Mouse (Mus musculus) limb, embryonic 12.5 days (tissue): ENCODE data around the gene Fam19a5. TPM values are rescaled to one million over a fixed set of nuclear protein-coding genes. Genes with fewer than 3 reads are reported as not detected.

ENCODE experiments used
- ATAC-seq: fragments of 200-750 bp; cut with Nextera tagmentation; 2 replicates; pipeline ENCODE4 v1.8.0; 2017; ENCODE audit warnings: low read depth, moderate TSS enrichment; ENCODE audit not compliant: insufficient number of reproducible peaks, insufficient read depth, low FRiP score, low TSS enrichment
- H3K27ac ChIP-seq: fragments of 300-500 bp; sonication (generic); 2 replicates; pipeline ENCODE4 v1.5.1; 2016; ENCODE audit warnings: mild to moderate bottlenecking, moderate library complexity
- H3K27me3 ChIP-seq: fragments of 300-500 bp; sonication (generic); 2 replicates; pipeline ENCODE4 v1.6.1; 2016; ENCODE audit warnings: mild to moderate bottlenecking, moderate library complexity
- H3K36me3 ChIP-seq: fragments of 300-500 bp; sonication (generic); 2 replicates; pipeline ENCODE4 v1.6.1; 2016; ENCODE audit warnings: mild to moderate bottlenecking, moderate library complexity
- H3K4me1 ChIP-seq: fragments of 300-500 bp; sonication (generic); replicated peaks from 2 replicates; pipeline ENCODE4 v1.6.1; 2016
- H3K4me2 ChIP-seq: fragments of 300-500 bp; sonication (generic); 2 replicates; pipeline ENCODE4 v1.6.1; 2016; ENCODE audit warnings: mild to moderate bottlenecking, moderate library complexity
- H3K4me3 ChIP-seq: fragments of 300-500 bp; sonication (generic); replicated peaks from 2 replicates; pipeline ENCODE4 v1.5.1; 2016; ENCODE audit warnings: mild to moderate bottlenecking
- H3K9ac ChIP-seq: fragments of 300-500 bp; sonication (generic); replicated peaks from 2 replicates; pipeline ENCODE4 v1.6.1; 2016; ENCODE audit warnings: mild to moderate bottlenecking, moderate library complexity
- H3K9me3 ChIP-seq: fragments of 300-500 bp; sonication (generic); 2 replicates; pipeline ENCODE4 v1.6.1; 2016; ENCODE audit warnings: mild to moderate bottlenecking, moderate library complexity
- whole genome bisulfite sequencing: fragments of 180-500 bp; shearing (Covaris S2); methylation state at CpG from one replicate; pipeline ENCODE4 v1.1.7; 2016; 5-methylcytosine and 5-hydroxymethylcytosine counted together
- polyA plus RNA-seq: library from polyadenylated mRNA; unstranded; fragments of >200 nt; fragmentation: Nextera tagmentation; extraction: Ambion mirVana; gene quantifications from 2 replicates; pipeline ENCODE4 v1.2.1, GENCODE M21; 2016

Fam19a5 gene
- polyA plus RNA-seq, 1 experiment from 2014 or later, result 2.6 TPM

DNA sequence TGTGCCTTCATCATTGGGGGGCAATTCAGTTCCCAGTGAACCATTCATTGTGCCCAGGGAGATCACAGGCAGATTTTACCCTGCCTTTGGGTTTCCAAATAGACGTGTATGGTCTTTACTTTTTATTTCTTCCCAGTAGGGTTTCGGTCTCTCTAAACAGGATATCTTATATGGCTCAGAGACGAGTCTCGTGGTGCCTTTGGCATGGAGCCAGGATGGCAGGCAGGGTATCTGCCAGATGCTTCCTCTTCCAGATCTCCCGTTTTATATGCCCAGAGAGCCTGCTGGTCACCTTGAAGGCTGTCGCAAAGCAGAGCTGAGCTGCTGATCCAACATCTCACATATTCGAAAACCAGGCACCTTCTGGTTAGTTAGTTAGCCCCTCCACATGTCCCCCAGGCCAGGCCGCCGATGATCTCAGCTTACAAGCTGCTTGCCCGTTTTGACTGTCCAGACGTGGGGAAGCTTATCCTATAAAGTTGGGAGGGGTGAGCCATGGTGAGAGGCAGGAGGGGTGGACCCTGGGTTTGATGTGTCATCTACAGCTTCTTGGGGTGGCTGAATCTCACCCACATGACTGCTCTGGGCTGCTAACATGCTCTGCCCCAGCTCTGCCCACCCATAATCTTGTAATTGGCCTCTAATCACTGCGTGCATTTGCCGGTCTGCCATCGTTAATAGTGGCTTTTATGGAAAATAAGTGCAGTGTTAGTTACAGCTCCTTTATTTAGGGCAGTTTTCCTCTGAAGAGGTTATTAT lies 154.6 kb downstream of the Fam19a5 start:
- peaks cover 15% of the 10 kb centered on the region; the same call in 1 of the 2 replicates for H3K9me3 ChIP-seq
- peak; percentile 61; the same call in 1 of the 2 replicates for ATAC-seq
- 32% methylated on average over 14 of the region's 14 CpGs for WGBS
- no peak overlapping the region for H3K27ac ChIP-seq
- H3K4me1 ChIP-seq, result peaks cover 19% of the 10 kb centered on the region
- H3K4me3 ChIP-seq, result no peak overlapping the region
- H3K36me3 ChIP-seq, result no peaks in the 10 kb centered on the region
- no peak overlapping the region for H3K9ac ChIP-seq
- no peaks in the 10 kb centered on the region; the same call in 1 of the 2 replicates for H3K27me3 ChIP-seq
- H3K4me2 ChIP-seq, result peak overlapping the region; percentile 13; the same call in 1 of the 2 replicates

DNA sequence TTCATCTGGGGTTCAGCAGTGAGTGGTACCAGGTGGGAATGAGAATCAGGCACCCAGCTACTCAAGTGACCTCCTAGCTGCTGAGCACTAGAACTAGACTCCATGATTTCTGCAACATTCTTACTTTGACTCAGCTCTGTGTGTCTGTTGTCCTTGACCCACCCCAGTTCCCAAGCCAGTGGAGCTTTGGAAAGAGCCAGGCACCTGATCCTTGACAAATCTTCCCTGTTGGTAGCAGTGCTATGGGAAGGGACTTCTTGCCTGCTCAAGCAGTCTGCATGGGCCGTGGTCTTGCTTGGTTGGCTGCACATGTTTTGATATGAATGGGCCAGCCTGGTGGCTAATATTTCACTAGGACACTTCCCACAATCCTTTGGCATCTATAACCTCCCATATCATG lies 158.7 kb downstream of the Fam19a5 start:
- ATAC-seq, result no peak
- no peak overlapping the region for H3K4me3 ChIP-seq
- H3K9me3 ChIP-seq, result peaks cover 15% of the 10 kb centered on the region; the same call in 1 of the 2 replicates
- H3K27me3 ChIP-seq, result no peaks in the 10 kb centered on the region; the same call in 1 of the 2 replicates
- peaks cover 19% of the 10 kb centered on the region for H3K4me1 ChIP-seq
- no peak overlapping the region for H3K4me2 ChIP-seq
- no peaks in the 10 kb centered on the region for H3K36me3 ChIP-seq
- H3K27ac ChIP-seq, result no peak overlapping the region
- no peak overlapping the region for H3K9ac ChIP-seq
- 86% methylated on average over 1 of the region's 1 CpGs for WGBS

DNA sequence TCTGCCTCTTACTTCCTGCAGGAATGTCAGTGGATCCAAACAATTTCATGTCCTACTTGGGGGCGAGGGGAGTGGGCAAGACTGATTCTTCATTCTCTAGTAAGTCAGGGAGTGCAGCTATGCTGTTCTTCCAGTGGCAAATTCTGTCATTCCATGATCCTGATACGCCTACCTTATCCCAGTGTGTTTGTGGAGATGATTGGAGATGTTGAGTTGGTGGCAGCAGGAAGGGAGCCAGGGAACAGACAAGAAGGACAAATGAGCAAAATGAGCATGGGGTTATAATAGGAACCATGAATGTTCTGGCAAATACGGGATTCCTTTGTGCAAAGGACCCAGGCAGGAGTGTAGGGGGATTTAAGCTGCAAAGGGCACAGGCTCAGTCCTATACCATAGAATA lies 159.2 kb downstream of the Fam19a5 start:
- 92% methylated on average over 3 of the region's 3 CpGs for WGBS
- Histone ChIP-seq H3K27ac (no peak overlapping the region), H3K4me1 (peaks cover 14% of the 10 kb centered on the region), H3K9ac (no peak overlapping the region), H3K27me3 (no peaks in the 10 kb centered on the region; the same call in 1 of the 2 replicates), H3K9me3 (peaks cover 15% of the 10 kb centered on the region; the same call in 1 of the 2 replicates), H3K4me2 (no peak overlapping the region), H3K4me3 (no peak overlapping the region), H3K36me3 (no peaks in the 10 kb centered on the region)
- ATAC-seq, result no peak

DNA sequence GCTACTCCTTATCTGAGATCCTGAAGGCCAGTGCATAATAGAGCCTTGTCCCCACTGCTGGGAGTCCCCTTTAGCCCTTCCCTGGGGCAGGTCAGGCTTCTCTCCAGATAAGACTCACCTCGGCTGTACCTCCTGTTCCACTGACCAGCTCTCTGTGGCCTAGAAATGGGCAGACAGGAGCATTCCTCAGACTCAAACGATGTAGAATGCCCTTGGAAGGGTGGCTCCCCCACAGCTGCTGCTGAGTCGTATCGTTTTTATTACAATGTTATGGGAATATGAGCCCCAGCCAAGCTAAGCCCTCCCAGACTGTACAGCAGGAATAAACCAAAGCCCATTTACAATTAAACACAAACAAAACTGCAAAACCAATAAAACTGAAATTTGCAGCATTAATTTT lies 167.7 kb downstream of the Fam19a5 start:
- ATAC-seq, result no peak; the same call in 1 of the 2 replicates
- 30% methylated on average over 4 of the region's 4 CpGs for whole genome bisulfite sequencing

DNA sequence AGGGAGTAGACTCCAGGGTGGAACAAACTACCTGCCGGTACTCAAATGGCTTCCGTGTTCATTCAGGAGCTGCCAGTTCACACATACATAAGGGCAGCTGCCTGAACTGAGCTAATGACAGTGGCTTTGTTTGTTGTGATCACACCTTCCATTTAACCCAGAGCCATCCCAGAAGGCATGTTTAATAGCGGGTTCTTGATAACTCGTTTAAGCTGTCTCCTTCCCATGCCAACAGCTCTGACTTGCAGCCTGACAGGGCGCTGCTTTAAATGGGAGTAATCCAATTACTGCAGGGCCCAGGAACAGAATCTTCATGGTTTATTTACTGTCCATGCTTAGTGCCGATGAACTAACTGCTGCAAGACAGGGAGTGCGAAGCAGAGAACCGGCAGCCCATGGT lies 168.1 kb downstream of the Fam19a5 start:
- no peak overlapping the region for H3K27ac ChIP-seq
- H3K4me3 ChIP-seq, result no peak overlapping the region
- WGBS, result 57% methylated on average over 8 of the region's 8 CpGs
- H3K9me3 ChIP-seq, result no peaks in the 10 kb centered on the region
- no peak; the same call in 1 of the 2 replicates for ATAC-seq
- no peak overlapping the region for H3K4me2 ChIP-seq
- peaks cover 33% of the 10 kb centered on the region for H3K4me1 ChIP-seq
- H3K27me3 ChIP-seq, result peaks cover 22% of the 10 kb centered on the region
- H3K9ac ChIP-seq, result no peak overlapping the region
- no peaks in the 10 kb centered on the region for H3K36me3 ChIP-seq

More for the DNA sequence above, 167.7 kb downstream of the Fam19a5 start:
- Histone ChIP-seq H3K4me2 (peak overlapping the region; percentile 19; the same call in 1 of the 2 replicates), H3K4me3 (no peak overlapping the region), H3K4me1 (peaks cover 31% of the 10 kb centered on the region), H3K9ac (no peak overlapping the region), H3K27ac (peak overlapping the region; percentile 41; the same call in 1 of the 2 replicates), H3K27me3 (peaks cover 22% of the 10 kb centered on the region), H3K9me3 (no peaks in the 10 kb centered on the region), H3K36me3 (no peaks in the 10 kb centered on the region)

DNA sequence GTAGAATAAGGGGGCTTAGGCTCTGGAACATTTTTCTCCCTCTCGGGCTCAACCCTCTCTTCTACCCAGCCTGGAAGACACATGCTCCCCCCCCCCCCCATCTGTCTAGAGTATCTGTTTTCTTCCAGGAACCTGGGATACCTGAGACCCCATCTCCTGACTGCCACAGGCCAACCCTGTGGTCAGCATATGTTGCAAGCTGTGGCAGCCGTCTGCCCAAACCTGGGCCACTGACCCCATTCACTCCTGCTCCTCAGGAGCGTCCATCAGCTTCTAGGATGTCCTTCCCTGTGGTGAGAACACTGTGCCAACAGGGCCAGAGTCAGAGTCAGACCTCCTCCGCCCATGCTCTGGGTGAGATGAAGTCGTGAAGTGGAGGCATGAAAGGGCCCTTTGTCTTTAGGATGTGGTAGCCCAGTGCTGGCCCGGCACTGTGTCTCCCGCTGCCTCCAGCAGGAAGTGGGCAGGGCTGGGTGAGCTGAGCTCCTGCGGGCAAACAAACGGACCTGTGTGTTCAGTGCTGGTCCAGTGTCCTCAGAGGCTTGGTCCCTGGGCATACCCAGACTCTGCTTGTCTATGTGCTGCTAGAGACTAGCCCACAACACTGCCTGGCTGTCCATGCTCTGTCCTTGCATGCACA lies 171.1 kb downstream of the Fam19a5 start:
- peak; percentile 82 for ATAC-seq
- Histone ChIP-seq H3K27ac (peak overlapping the region; percentile 87), H3K4me2 (peak overlapping the region; percentile 13; the same call in 1 of the 2 replicates), H3K36me3 (no peaks in the 10 kb centered on the region), H3K9me3 (no peaks in the 10 kb centered on the region), H3K4me3 (no peak overlapping the region), H3K9ac (no peak overlapping the region), H3K27me3 (peaks cover 11% of the 10 kb centered on the region), H3K4me1 (peaks cover 34% of the 10 kb centered on the region)
- 62% methylated on average over 9 of the region's 9 CpGs for WGBS

DNA sequence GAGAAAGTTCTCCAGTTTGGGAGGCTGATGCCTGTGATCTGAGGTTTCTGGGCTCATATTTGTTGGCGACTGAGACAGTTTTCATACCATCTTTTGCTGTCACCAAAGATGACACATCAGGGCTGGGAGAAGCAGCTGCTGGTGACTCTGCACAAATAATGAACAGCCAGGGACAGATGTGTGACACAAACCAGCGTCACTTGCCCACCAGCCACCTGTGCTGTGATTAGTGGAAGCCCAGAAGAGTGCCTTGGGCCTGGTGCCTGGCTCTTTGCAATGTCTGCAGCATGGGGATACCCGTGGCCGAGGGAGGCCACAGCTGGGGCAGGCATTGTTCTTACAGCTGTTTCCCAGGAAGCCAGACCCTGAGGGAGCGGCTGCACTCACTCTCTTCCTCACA lies 173.0 kb downstream of the Fam19a5 start:
- H3K27me3 ChIP-seq, result peaks cover 4% of the 10 kb centered on the region
- H3K4me2 ChIP-seq, result no peak overlapping the region
- no peaks in the 10 kb centered on the region for H3K9me3 ChIP-seq
- H3K36me3 ChIP-seq, result no peaks in the 10 kb centered on the region
- H3K4me3 ChIP-seq, result no peak overlapping the region
- H3K4me1 ChIP-seq, result peaks cover 26% of the 10 kb centered on the region
- H3K9ac ChIP-seq, result no peak overlapping the region
- no peak for ATAC-seq
- 64% methylated on average over 5 of the region's 5 CpGs for WGBS
- no peak overlapping the region for H3K27ac ChIP-seq

DNA sequence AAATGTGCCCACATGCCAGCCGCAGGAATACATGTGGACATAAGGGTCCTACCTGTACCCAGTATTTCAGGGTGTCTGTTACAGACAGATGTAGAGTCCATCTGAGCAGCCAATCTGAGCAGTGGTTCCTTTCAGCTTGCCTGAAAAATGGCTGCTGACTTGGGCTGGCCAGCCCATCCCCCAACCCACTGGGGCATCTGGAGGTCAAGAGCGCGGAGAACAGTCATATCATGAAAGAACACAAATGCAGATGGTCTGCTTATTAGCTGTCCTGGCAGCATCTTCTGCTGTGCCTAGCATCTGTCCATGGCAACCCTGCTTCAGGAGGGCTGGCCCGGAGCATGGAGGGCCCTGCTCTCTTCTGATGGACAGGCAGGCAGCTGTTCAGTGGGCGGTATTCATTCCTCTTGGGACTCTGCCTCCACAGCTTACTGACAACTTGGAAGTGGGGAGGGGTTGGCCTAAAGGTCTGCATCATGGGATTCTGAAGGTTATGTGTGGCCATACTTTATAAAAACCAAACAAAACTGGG lies 179.4 kb downstream of the Fam19a5 start:
- no peak overlapping the region for H3K27ac ChIP-seq
- H3K36me3 ChIP-seq, result no peaks in the 10 kb centered on the region
- no peaks in the 10 kb centered on the region; the same call in 1 of the 2 replicates for H3K27me3 ChIP-seq
- H3K9me3 ChIP-seq, result no peaks in the 10 kb centered on the region
- ATAC-seq, result no peak
- H3K9ac ChIP-seq, result no peak overlapping the region
- 84% methylated on average over 5 of the region's 5 CpGs for WGBS
- H3K4me3 ChIP-seq, result no peak overlapping the region
- no peak overlapping the region for H3K4me2 ChIP-seq
- H3K4me1 ChIP-seq, result no peaks in the 10 kb centered on the region

DNA sequence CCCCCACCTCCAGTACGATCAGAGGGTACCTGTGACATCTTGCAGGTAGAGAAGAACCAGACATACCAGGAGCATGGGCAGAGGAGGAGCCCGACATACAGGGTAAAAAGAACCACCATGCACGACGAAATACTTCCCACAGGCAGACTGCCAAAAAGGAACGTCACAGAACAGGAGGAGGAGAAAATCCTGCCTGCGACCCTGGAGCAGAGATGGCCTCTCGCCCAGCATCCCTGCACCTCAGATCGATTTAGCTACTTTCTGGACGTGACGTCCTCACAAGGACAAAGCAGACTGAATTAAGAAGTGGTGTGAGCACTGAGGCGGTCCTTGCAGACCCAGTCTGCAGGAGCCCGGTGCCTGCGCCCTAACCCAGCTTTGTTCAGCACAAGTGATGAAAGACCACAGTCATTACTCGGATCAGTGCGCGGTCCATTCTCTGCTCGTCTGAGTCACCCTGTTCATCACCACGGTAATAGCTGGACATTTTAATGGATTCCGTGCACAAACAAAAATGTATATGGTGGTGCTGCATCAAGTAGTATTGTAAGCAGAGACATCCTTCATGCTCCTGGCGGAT lies 182.6 kb downstream of the Fam19a5 start:
- no peaks in the 10 kb centered on the region for H3K36me3 ChIP-seq
- H3K4me1 ChIP-seq, result no peaks in the 10 kb centered on the region
- no peak for ATAC-seq
- no peak overlapping the region for H3K4me2 ChIP-seq
- H3K27me3 ChIP-seq, result no peaks in the 10 kb centered on the region; the same call in 1 of the 2 replicates
- no peak overlapping the region for H3K27ac ChIP-seq
- H3K9me3 ChIP-seq, result no peaks in the 10 kb centered on the region
- H3K9ac ChIP-seq, result no peak overlapping the region
- 87% methylated on average over 20 of the region's 20 CpGs for WGBS
- H3K4me3 ChIP-seq, result no peak overlapping the region

DNA sequence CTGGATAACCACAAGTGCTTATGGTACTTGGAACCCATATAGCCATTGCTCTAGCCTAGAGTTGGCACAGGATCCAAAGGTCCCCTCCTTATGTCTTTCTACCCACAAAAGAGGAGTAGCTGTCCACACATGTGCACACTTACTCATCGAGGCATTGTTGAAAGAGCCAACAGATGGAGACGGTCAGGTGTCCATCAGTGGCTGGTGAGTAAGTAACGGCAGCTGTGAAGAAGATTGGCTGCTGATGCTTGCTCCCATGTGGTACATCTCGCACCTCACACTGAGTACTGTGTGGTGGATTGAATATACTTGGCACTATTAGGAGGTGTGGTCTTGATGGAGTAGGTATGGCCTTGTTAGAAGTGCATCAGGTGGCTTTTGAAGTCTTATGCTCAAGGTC lies 192.2 kb downstream of the Fam19a5 start:
- Histone ChIP-seq H3K4me2 (no peak overlapping the region), H3K9ac (no peak overlapping the region), H3K4me3 (no peak overlapping the region), H3K27ac (no peak overlapping the region), H3K4me1 (no peaks in the 10 kb centered on the region), H3K27me3 (no peaks in the 10 kb centered on the region), H3K9me3 (no peaks in the 10 kb centered on the region), H3K36me3 (no peaks in the 10 kb centered on the region)
- WGBS, result 90% methylated on average over 4 of the region's 4 CpGs
- no peak for ATAC-seq

DNA sequence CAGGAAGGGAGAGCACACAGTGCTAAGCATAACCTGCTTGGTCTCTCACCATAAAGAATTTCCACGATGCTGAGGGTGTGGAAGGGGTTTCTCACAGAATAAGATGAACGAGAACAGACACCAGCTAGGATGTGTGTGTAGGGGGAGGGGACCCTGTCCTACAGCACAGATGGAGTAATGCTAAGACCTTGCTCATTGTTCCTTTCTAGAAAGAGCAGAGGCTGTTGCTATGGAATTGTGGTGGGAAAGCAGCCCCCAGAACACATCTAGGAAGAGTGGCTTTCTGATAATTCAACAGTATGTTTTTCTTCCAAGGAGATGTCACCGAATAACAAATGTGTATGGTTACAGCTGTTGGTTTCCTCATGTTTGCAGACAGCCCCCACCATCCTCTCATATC lies 211.4 kb downstream of the Fam19a5 start:
- ATAC-seq, result no peak
- H3K4me3 ChIP-seq, result no peak overlapping the region
- H3K9me3 ChIP-seq, result no peaks in the 10 kb centered on the region
- no peak overlapping the region for H3K4me2 ChIP-seq
- H3K36me3 ChIP-seq, result no peaks in the 10 kb centered on the region
- no peak overlapping the region for H3K27ac ChIP-seq
- H3K4me1 ChIP-seq, result no peaks in the 10 kb centered on the region
- no peaks in the 10 kb centered on the region for H3K27me3 ChIP-seq
- H3K9ac ChIP-seq, result no peak overlapping the region
- WGBS, result 79% methylated on average over 3 of the region's 3 CpGs
